Mouse (Mus musculus) heart, postnatal 0 days (tissue): ENCODE measurements at regions not wholly inside any gene's neighbourhood (a gene's known extent, or its start where the extent isn't known, plus 50 kb on each side); places are given as distances from the start of the nearest gene placed in this dataset.

Source experiments
- CTCF ChIP-seq: IDR thresholded peaks from 2 replicates; pipeline ENCODE4 v1.5.1; 2016; ENCODE audit warnings: antibody characterized with exemption, control low read depth, low read depth
- EP300 ChIP-seq: IDR thresholded peaks from 2 replicates; pipeline ENCODE4 v1.6.1; 2016; ENCODE audit warnings: antibody characterized with exemption, low read depth

- TF ChIP-seq CTCF (no peak), EP300 (no peak)
Observed at GRCm38 (mm10) chr3:38178295-38178694, 306.3 kb downstream of the Ankrd50 start.
